ENCODE assay signal across 11 mouse cellular contexts in genomic region chr13:48544391-48544790, GRCm38 (mm10). TPM values are rescaled to one million over a fixed set of nuclear protein-coding genes. Genes with fewer than 3 reads are reported as not detected.
DNase-seq lines count a peak whose midpoint lies in the region; ATAC-seq and TF ChIP-seq lines count a peak whose summit lies in the region.
"Had no signal": no experiment of that assay in that cellular context is flagged by ENCODE, and none has a peak within 500 bp of the region (broad histone marks: within the 10 kb centered on the region; RNA-seq: fewer than 3 reads in every experiment).

No protein-coding gene starts in this region.

- H3K27ac ChIP-seq in kidney, embryonic 15.5 days: no peak overlapping the region
- no peak overlapping the region for H3K27ac ChIP-seq in embryonic facial prominence, embryonic 12.5 days
- no peak overlapping the region for H3K27ac ChIP-seq in intestine, embryonic 15.5 days
- H3K27ac ChIP-seq in midbrain, postnatal 0 days (ENCODE audit: low read depth, low read length): no peak overlapping the region

- no peaks in the 10 kb centered on the region for H3K27me3 ChIP-seq in kidney, embryonic 15.5 days
- H3K27me3 ChIP-seq in embryonic facial prominence, embryonic 12.5 days: no peaks in the 10 kb centered on the region
- H3K27me3 ChIP-seq in intestine, embryonic 15.5 days (replicated peaks): no peaks in the 10 kb centered on the region
- no peaks in the 10 kb centered on the region for H3K27me3 ChIP-seq in midbrain, postnatal 0 days (ENCODE audit: insufficient read depth, low read length)
- H3K27me3 ChIP-seq: Patski had no signal

- no peaks in the 10 kb centered on the region for H3K9me3 ChIP-seq in kidney, embryonic 15.5 days (replicated peaks)
- H3K9me3 ChIP-seq in embryonic facial prominence, embryonic 12.5 days: no peaks in the 10 kb centered on the region
- H3K9me3 ChIP-seq in intestine, embryonic 15.5 days: no peaks in the 10 kb centered on the region
- H3K9me3 ChIP-seq in midbrain, postnatal 0 days (ENCODE audit: low read length): no peaks in the 10 kb centered on the region

- TF ChIP-seq CTCF in midbrain, postnatal 0 days (IDR thresholded peaks at IDR 0.05): no peak

- H3K4me1 ChIP-seq in kidney, embryonic 15.5 days: peaks cover 40% of the 10 kb centered on the region
- peaks cover 32% of the 10 kb centered on the region for H3K4me1 ChIP-seq in embryonic facial prominence, embryonic 12.5 days
- H3K4me1 ChIP-seq in intestine, embryonic 15.5 days (replicated peaks): peaks cover 15% of the 10 kb centered on the region
- H3K4me1 ChIP-seq in midbrain, postnatal 0 days (ENCODE audit: insufficient read depth, low read length): peaks cover 8% of the 10 kb centered on the region; the same call in 1 of the 2 replicates

- DNase-seq in kidney, postnatal 25 days: no peak
- DNase-seq in midbrain, postnatal 0 days (ENCODE audit: low spot score): no peak
- no peak for DNase-seq in frontal cortex, postnatal 36 days (ENCODE audit: low spot score in 2 of 2)
- no peak for DNase-seq in cerebellum, adult 11 months
- no peak for DNase-seq in layer of hippocampus, adult 9-10 months (ENCODE audit: low spot score)
- DNase-seq: cerebellum, adult 2 months had no signal

- peak overlapping the region; percentile 66 for H3K4me2 ChIP-seq in kidney, embryonic 15.5 days
- peak overlapping the region; percentile 62 for H3K4me2 ChIP-seq in embryonic facial prominence, embryonic 12.5 days (replicated peaks)
- H3K4me2 ChIP-seq in intestine, embryonic 15.5 days (replicated peaks): peak overlapping the region; percentile 58
- H3K4me2 ChIP-seq in midbrain, postnatal 0 days (ENCODE audit: low read depth, low read length, poor library complexity, severe bottlenecking): peak overlapping the region; percentile 60; the same call in 1 of the 2 replicates

- H3K36me3 ChIP-seq in kidney, embryonic 15.5 days: 0 out of 2 replicates have a peak, but pooled peaks cover 4% of the 10 kb centered on the region
- no peaks in the 10 kb centered on the region for H3K36me3 ChIP-seq in embryonic facial prominence, embryonic 12.5 days
- no peaks in the 10 kb centered on the region for H3K36me3 ChIP-seq in intestine, embryonic 15.5 days
- no peaks in the 10 kb centered on the region for H3K36me3 ChIP-seq in midbrain, postnatal 0 days (ENCODE audit: insufficient read depth, low read length)

- peak overlapping the region; percentile 95 for H3K4me3 ChIP-seq in kidney, embryonic 15.5 days (replicated peaks)
- H3K4me3 ChIP-seq in embryonic facial prominence, embryonic 12.5 days: peak overlapping the region; percentile 92
- peak overlapping the region; percentile 13 for H3K4me3 ChIP-seq in intestine, embryonic 15.5 days (replicated peaks)
- no peak overlapping the region; the same call in 1 of the 2 replicates for H3K4me3 ChIP-seq in midbrain, postnatal 0 days (ENCODE audit: low read depth, low read length)

- H3K9ac ChIP-seq in kidney, embryonic 15.5 days: no peak overlapping the region
- no peak overlapping the region for H3K9ac ChIP-seq in embryonic facial prominence, embryonic 12.5 days
- H3K9ac ChIP-seq in intestine, embryonic 15.5 days: 0 out of 2 replicates have a peak overlapping the region, but pooled peaks have one; percentile 18
- no peak overlapping the region for H3K9ac ChIP-seq in midbrain, postnatal 0 days (replicated peaks; ENCODE audit: low read length, poor library complexity, severe bottlenecking)

- ATAC-seq in kidney, embryonic 15.5 days (replicated peaks; ENCODE audit: low FRiP score): no peak
- no peak for ATAC-seq in embryonic facial prominence, embryonic 12.5 days (ENCODE audit: insufficient number of reproducible peaks, insufficient read depth, low FRiP score, low TSS enrichment)
- no peak for ATAC-seq in intestine, embryonic 15.5 days
- ATAC-seq in midbrain, postnatal 0 days (ENCODE audit: low FRiP score): no peak
- ATAC-seq: Patski had no signal

RNA-seq across cellular contexts. Expression of gene A830005F24Rik, which starts 31.0 kb away (rescaled TPM):
- polyA plus RNA-seq in kidney, embryonic 15.5 days (2015; fragmentation: Nextera tagmentation; extraction: Ambion mirVana): 1.2 and 1.5 TPM in 2 replicates
- polyA plus RNA-seq in embryonic facial prominence, embryonic 12.5 days (2016; fragmentation: Nextera tagmentation; extraction: Ambion mirVana): 3.4 and 3.7 TPM in 2 replicates
- 0.37 and 0.99 TPM in 2 replicates for polyA plus RNA-seq in intestine, embryonic 15.5 days (2015; fragmentation: Nextera tagmentation; extraction: Ambion mirVana)
- total RNA-seq in midbrain, postnatal 0 days (2014; rRNA removed): 0.66 and 0.94 TPM in 2 replicates
- 1.2 and 2.8 TPM in 2 replicates for polyA plus RNA-seq in midbrain, postnatal 0 days (2015; fragmentation: Nextera tagmentation; extraction: Ambion mirVana)
- polyA plus RNA-seq: large intestine, adult 2 months had no signal

RNA-seq across cellular contexts. Expression of gene Zfp169, which starts 31.1 kb away (rescaled TPM):
- polyA plus RNA-seq in kidney, embryonic 15.5 days (2015; fragmentation: Nextera tagmentation; extraction: Ambion mirVana): 3.5 and 3.9 TPM in 2 replicates
- 4.4 and 5.3 TPM in 2 replicates for polyA plus RNA-seq in embryonic facial prominence, embryonic 12.5 days (2016; fragmentation: Nextera tagmentation; extraction: Ambion mirVana)
- polyA plus RNA-seq in intestine, embryonic 15.5 days (2015; fragmentation: Nextera tagmentation; extraction: Ambion mirVana): 3.0 and 3.1 TPM in 2 replicates
- 15.6 and 46.7 TPM in 2 replicates for total RNA-seq in midbrain, postnatal 0 days (2014; rRNA removed)
- 2.2 and 3.6 TPM in 2 replicates for polyA plus RNA-seq in midbrain, postnatal 0 days (2015; fragmentation: Nextera tagmentation; extraction: Ambion mirVana)
